Mouse (Mus musculus): Measurements from ENCODE around the gene Psmd12. TPM values are rescaled to one million over a fixed set of nuclear protein-coding genes. Genes with fewer than 3 reads are reported as not detected.

The Psmd12 gene
- total and polyA plus RNA-seq, 3 experiments: 139 to 437 (median 149) TPM

DNA sequence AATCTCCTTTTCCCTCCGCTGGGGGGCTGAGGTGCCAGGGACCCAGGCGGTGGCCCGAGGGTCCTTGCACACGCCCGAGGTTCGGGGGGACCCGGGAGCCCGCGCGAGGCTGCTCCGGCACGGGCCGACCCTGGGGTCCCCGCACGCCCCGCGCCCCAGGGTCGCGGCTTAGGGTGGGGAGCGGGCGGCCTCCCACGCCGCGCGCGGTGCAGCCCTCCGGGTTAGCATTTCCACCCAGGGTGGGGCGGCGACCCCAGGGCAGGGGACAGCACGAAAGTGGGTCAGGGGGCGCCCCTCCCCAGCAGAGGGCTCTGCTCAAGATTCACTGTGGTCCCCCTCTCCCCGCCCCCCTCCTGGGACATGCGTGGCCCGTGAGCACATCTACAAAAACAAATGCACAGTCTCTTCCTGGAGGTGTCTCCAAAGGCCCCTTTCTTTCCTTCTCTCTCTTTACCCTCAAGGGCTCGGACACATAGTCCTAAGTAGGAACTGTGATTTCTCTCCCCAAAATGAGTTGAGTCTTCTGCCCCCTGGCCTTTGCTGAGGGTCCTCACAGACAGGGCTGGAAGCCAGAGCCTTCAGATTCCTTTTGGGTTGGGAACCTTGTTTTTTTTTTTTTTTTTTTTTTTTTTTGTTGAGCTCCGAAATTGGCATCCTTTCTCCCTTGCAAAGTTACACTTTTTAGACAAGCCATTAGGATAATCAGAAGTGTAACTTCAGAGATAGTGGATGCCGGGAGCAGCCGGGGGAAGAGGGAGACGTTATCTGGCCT is 69.1 kb downstream of the Psmd12 start:
- Histone ChIP-seq H3K9ac (ENCODE audit: control insufficient read depth, low read depth, low read length, poor library complexity, severe bottlenecking) (peak overlapping the region; percentile 95), H3K79me2 (ENCODE audit: control insufficient read depth, insufficient read depth, low read length, poor library complexity) (peaks cover 9% of the 10 kb centered on the region), H3K9me3 (replicated peaks; ENCODE audit: insufficient read depth, low read length) (no peaks in the 10 kb centered on the region), H3K27me3 (ENCODE audit: control insufficient read depth in 1 of 2, insufficient read depth in 2 of 2, low read length in 2 of 2) (peaks cover 0 to 4% of the 10 kb centered on the region in 2 experiments; a peak in 1 of 4 replicates), H3K4me1 (ENCODE audit: control insufficient read depth in 1 of 2, insufficient read depth in 2 of 2, low read length in 2 of 2) (no peaks in the 10 kb centered on the region), H3K36me3 (ENCODE audit: control insufficient read depth in 1 of 2, insufficient read depth in 2 of 2, low read length in 2 of 2) (peaks cover 0 to 8% of the 10 kb centered on the region in 2 experiments; a peak in 3 of 4 replicates), H3K4me3 (ENCODE audit: control insufficient read depth in 1 of 2, insufficient read depth in 1 of 2, low read depth in 2 of 2, low read length in 2 of 2) (peak overlapping the region; percentile 94 to 99), H3K27ac (ENCODE audit: control insufficient read depth, low read depth, low read length) (peak overlapping the region; percentile 55; the same call in 1 of the 2 replicates)
- DNase-seq (ENCODE audit: low read depth, low spot score): peak; percentile 40
- TF ChIP-seq UBTF (IDR thresholded peaks at IDR 0.05; ENCODE audit: borderline replicate concordance, insufficient read depth, low read depth, low read length) (peak; percentile 87; the same call in 1 of the 2 replicates), SMC3 (IDR thresholded peaks at IDR 0.05; ENCODE audit: low read depth, low read length) (no peak), TAL1 (IDR thresholded peaks at IDR 0.05; ENCODE audit: low read length) (no peak), ZMIZ1 (IDR thresholded peaks at IDR 0.05; ENCODE audit: low read depth, low read length) (no peak), JUND (IDR thresholded peaks at IDR 0.05; ENCODE audit: low read depth, low read length) (no peak), GATA1 (IDR thresholded peaks at IDR 0.05; ENCODE audit: low read depth, low read length) (no peak), ZKSCAN1 (IDR thresholded peaks at IDR 0.05; ENCODE audit: low read depth, low read length) (no peak), RAD21 (IDR thresholded peaks at IDR 0.05; ENCODE audit: low read depth, low read length) (no peak), MYC (IDR thresholded peaks at IDR 0.05; ENCODE audit: low read depth, low read length) (no peak), GABPA (IDR thresholded peaks at IDR 0.05; ENCODE audit: low read depth, low read length) (no peak), CHD2 (IDR thresholded peaks at IDR 0.05; ENCODE audit: low read length) (no peak), CTCF (IDR thresholded peaks at IDR 0.05 in 2 of 3, conservative IDR thresholded peaks at IDR 0.05 in 1 of 3; ENCODE audit: control insufficient read depth in 1 of 3, insufficient read depth in 1 of 3, low read depth in 2 of 3, low read length in 3 of 3, poor library complexity in 1 of 3, severe bottlenecking in 1 of 3) (0 out of 6 replicates have a peak, but pooled peaks of 1 of the 3 experiments have one; percentile 11), MXI1 (IDR thresholded peaks at IDR 0.05; ENCODE audit: low read depth, low read length) (no peak; the same call in 1 of the 2 replicates), MAFK (IDR thresholded peaks at IDR 0.05; ENCODE audit: borderline replicate concordance, low read depth, low read length) (no peak), POLR2AphosphoS5 (IDR thresholded peaks at IDR 0.05; ENCODE audit: borderline replicate concordance, low read depth, low read length) (no peak), NELFE (IDR thresholded peaks at IDR 0.05; ENCODE audit: low read depth, low read length) (no peak), CHD1 (IDR thresholded peaks at IDR 0.05; ENCODE audit: low read depth, low read length) (no peak), E2F4 (IDR thresholded peaks at IDR 0.05; ENCODE audit: borderline replicate concordance, low read depth, low read length) (no peak), POLR2A (IDR thresholded peaks at IDR 0.05; ENCODE audit: control insufficient read depth in 1 of 2, insufficient read depth in 1 of 2, low read depth in 1 of 2, low read length in 2 of 2, poor library complexity in 1 of 2) (no peak), ELF1 (IDR thresholded peaks at IDR 0.05; ENCODE audit: low read depth, low read length) (no peak), TBP (IDR thresholded peaks at IDR 0.05; ENCODE audit: low read depth, low read length) (no peak), MEF2A (IDR thresholded peaks at IDR 0.05; ENCODE audit: extremely low read depth, insufficient replicate concordance, low read depth, low read length, poor library complexity, severe bottlenecking) (no peak), POLR2AphosphoS2 (IDR thresholded peaks at IDR 0.05; ENCODE audit: low read length) (no peak), HCFC1 (IDR thresholded peaks at IDR 0.05; ENCODE audit: low read depth, low read length) (no peak), TCF12 (IDR thresholded peaks at IDR 0.05; ENCODE audit: low read depth, low read length) (no peak), ZNF384 (IDR thresholded peaks at IDR 0.05; ENCODE audit: low read depth, low read length) (peak; percentile 79), SIN3A (IDR thresholded peaks at IDR 0.05; ENCODE audit: low read length) (no peak; the same call in none of the 2 replicates), RCOR1 (IDR thresholded peaks at IDR 0.05; ENCODE audit: low read depth, low read length) (peak; percentile 38; the same call in 1 of the 2 replicates), EP300 (IDR thresholded peaks at IDR 0.05; ENCODE audit: low read depth in 1 of 2, low read length in 2 of 2) (no peak), MAZ (IDR thresholded peaks at IDR 0.05; ENCODE audit: low read depth, low read length) (no peak)
